Mouse (Mus musculus): Measurements from ENCODE around the gene Cep104. TPM values are rescaled to one million over a fixed set of nuclear protein-coding genes. Genes with fewer than 3 reads are reported as not detected.

The Cep104 gene
- polyA plus RNA-seq, 1 experiment from 2014 or later: 21.4 TPM

- peak overlapping the region; percentile 42 for H3K4me3 ChIP-seq (ENCODE audit: low read depth, low read length)
- TF ChIP-seq CTCF (IDR thresholded peaks at IDR 0.05; ENCODE audit: low read depth): no peak
- H3K9ac ChIP-seq: peak overlapping the region; percentile 61
- ATAC-seq (ENCODE audit: insufficient read depth) (no peak), DNase-seq (peak; percentile 55)
- peak overlapping the region; percentile 60 for H3K27ac ChIP-seq (ENCODE audit: low read depth)
- H3K9me3 ChIP-seq (ENCODE audit: low read depth, low read length): no peaks in the 10 kb centered on the region
- peaks cover 3% of the 10 kb centered on the region; the same call in 1 of the 2 replicates for H3K27me3 ChIP-seq (ENCODE audit: insufficient read depth, low read length)
- H3K36me3 ChIP-seq (ENCODE audit: insufficient read depth): peaks cover 27% of the 10 kb centered on the region
- peak overlapping the region; percentile 74 for H3K4me2 ChIP-seq
- WGBS: 18% methylated on average over 17 of the region's 17 CpGs
- H3K4me1 ChIP-seq (ENCODE audit: insufficient read depth): peaks cover 10% of the 10 kb centered on the region
Observed at GRCm38 (mm10) chr4:154024729-154025521, 49.9 kb downstream of the Cep104 start.

GRCm38 (mm10) chr4:154025641-154026440 lies 50.8 kb downstream of the Cep104 start, which contains the start of gene Smim1:
Smim1 (minus strand) TSS chr4:154026230.
- Histone ChIP-seq H3K27me3 (ENCODE audit: insufficient read depth, low read length) (peaks cover 3% of the 10 kb centered on the region; the same call in 1 of the 2 replicates), H3K27ac (ENCODE audit: low read depth) (peak within 1 kb of the TSS; percentile 60), H3K4me3 (ENCODE audit: low read depth, low read length) (peak within 1 kb of the TSS; percentile 42), H3K9ac (peak within 1 kb of the TSS; percentile 61), H3K36me3 (ENCODE audit: insufficient read depth) (peaks cover 17% of the 10 kb centered on the region), H3K4me1 (ENCODE audit: insufficient read depth) (peaks cover 10% of the 10 kb centered on the region), H3K4me2 (peak within 1 kb of the TSS; percentile 74), H3K9me3 (ENCODE audit: low read depth, low read length) (no peaks in the 10 kb centered on the region)
- WGBS: 1% methylated on average over 33 of the region's 33 CpGs
- TF ChIP-seq CTCF (IDR thresholded peaks at IDR 0.05; ENCODE audit: low read depth): peak; percentile 71
- DNase-seq: peak; percentile 87
- ATAC-seq (ENCODE audit: insufficient read depth): peak; percentile 69

- peak overlapping the region; percentile 42 for H3K4me3 ChIP-seq (ENCODE audit: low read depth, low read length)
- H3K4me1 ChIP-seq (ENCODE audit: insufficient read depth): peaks cover 10% of the 10 kb centered on the region
- WGBS: 35% methylated on average over 2 of the region's 2 CpGs
- no peak overlapping the region for H3K27ac ChIP-seq (ENCODE audit: low read depth)
- no peak for TF ChIP-seq CTCF (IDR thresholded peaks at IDR 0.05; ENCODE audit: low read depth)
- peaks cover 12% of the 10 kb centered on the region for H3K36me3 ChIP-seq (ENCODE audit: insufficient read depth)
- peaks cover 3% of the 10 kb centered on the region; the same call in 1 of the 2 replicates for H3K27me3 ChIP-seq (ENCODE audit: insufficient read depth, low read length)
- no peaks in the 10 kb centered on the region for H3K9me3 ChIP-seq (ENCODE audit: low read depth, low read length)
- no peak for ATAC-seq (ENCODE audit: insufficient read depth)
- no peak for DNase-seq
- H3K4me2 ChIP-seq: peak overlapping the region; percentile 74
- H3K9ac ChIP-seq: peak overlapping the region; percentile 61
Observed at GRCm38 (mm10) chr4:154026441-154026761, 51.4 kb downstream of the Cep104 start.

GRCm38 (mm10) chr4:154028066-154028465 lies 53.1 kb downstream of the Cep104 start:
- no peaks in the 10 kb centered on the region for H3K36me3 ChIP-seq (ENCODE audit: insufficient read depth)
- no peak overlapping the region for H3K4me2 ChIP-seq
- H3K4me1 ChIP-seq (ENCODE audit: insufficient read depth): peaks cover 10% of the 10 kb centered on the region
- no peaks in the 10 kb centered on the region for H3K9me3 ChIP-seq (ENCODE audit: low read depth, low read length)
- ATAC-seq (ENCODE audit: insufficient read depth) (no peak), DNase-seq (peak; percentile 30)
- H3K9ac ChIP-seq: no peak overlapping the region
- WGBS: 67% methylated on average over 7 of the region's 7 CpGs
- TF ChIP-seq CTCF (IDR thresholded peaks at IDR 0.05; ENCODE audit: low read depth): no peak
- no peak overlapping the region for H3K27ac ChIP-seq (ENCODE audit: low read depth)
- no peak overlapping the region for H3K4me3 ChIP-seq (ENCODE audit: low read depth, low read length)
- H3K27me3 ChIP-seq (ENCODE audit: insufficient read depth, low read length): peaks cover 3% of the 10 kb centered on the region; the same call in 1 of the 2 replicates

- DNase-seq: peak; percentile 57
- no peak for ATAC-seq (ENCODE audit: insufficient read depth)
- Histone ChIP-seq H3K4me2 (no peak overlapping the region), H3K9ac (no peak overlapping the region), H3K27ac (ENCODE audit: low read depth) (no peak overlapping the region), H3K9me3 (ENCODE audit: low read depth, low read length) (no peaks in the 10 kb centered on the region), H3K27me3 (ENCODE audit: insufficient read depth, low read length) (peaks cover 3% of the 10 kb centered on the region; the same call in 1 of the 2 replicates), H3K36me3 (ENCODE audit: insufficient read depth) (no peaks in the 10 kb centered on the region), H3K4me3 (ENCODE audit: low read depth, low read length) (no peak overlapping the region), H3K4me1 (ENCODE audit: insufficient read depth) (peaks cover 10% of the 10 kb centered on the region)
- TF ChIP-seq CTCF (IDR thresholded peaks at IDR 0.05; ENCODE audit: low read depth): peak; percentile 50
Observed at GRCm38 (mm10) chr4:154028646-154029045, 53.7 kb downstream of the Cep104 start.

GRCm38 (mm10) chr4:154037123-154037522 lies 62.1 kb downstream of the Cep104 start:
- H3K4me1 ChIP-seq (ENCODE audit: insufficient read depth): no peaks in the 10 kb centered on the region
- ATAC-seq (ENCODE audit: insufficient read depth) (no peak), DNase-seq (no peak)
- no peak overlapping the region for H3K27ac ChIP-seq (ENCODE audit: low read depth)
- H3K4me3 ChIP-seq (ENCODE audit: low read depth, low read length): no peak overlapping the region
- no peak overlapping the region for H3K9ac ChIP-seq
- no peak overlapping the region for H3K4me2 ChIP-seq
- WGBS: 31% methylated on average over 3 of the region's 3 CpGs
- H3K9me3 ChIP-seq (ENCODE audit: low read depth, low read length): no peaks in the 10 kb centered on the region
- no peaks in the 10 kb centered on the region for H3K27me3 ChIP-seq (ENCODE audit: insufficient read depth, low read length)
- TF ChIP-seq CTCF (IDR thresholded peaks at IDR 0.05; ENCODE audit: low read depth): no peak
- no peaks in the 10 kb centered on the region for H3K36me3 ChIP-seq (ENCODE audit: insufficient read depth)

- Histone ChIP-seq H3K36me3 (ENCODE audit: insufficient read depth) (no peaks in the 10 kb centered on the region), H3K9me3 (ENCODE audit: low read depth, low read length) (no peaks in the 10 kb centered on the region), H3K9ac (no peak within 1 kb of the TSS), H3K4me3 (ENCODE audit: low read depth, low read length) (no peak within 1 kb of the TSS), H3K4me2 (no peak within 1 kb of the TSS), H3K4me1 (ENCODE audit: insufficient read depth) (no peaks in the 10 kb centered on the region), H3K27me3 (ENCODE audit: insufficient read depth, low read length) (no peaks in the 10 kb centered on the region), H3K27ac (ENCODE audit: low read depth) (no peak within 1 kb of the TSS)
- ATAC-seq (ENCODE audit: insufficient read depth): no peak
- TF ChIP-seq CTCF (IDR thresholded peaks at IDR 0.05; ENCODE audit: low read depth): no peak
- DNase-seq: no peak
- WGBS: 78% methylated on average over 9 of the region's 9 CpGs
Observed at GRCm38 (mm10) chr4:154042577-154042976, 67.6 kb downstream of the Cep104 start, which contains the start of gene Ccdc27. Ccdc27 (minus strand) TSS chr4:154042677.

All from lung, embryonic 14.5 days (tissue).